Mouse (Mus musculus): ENCODE data around the gene Opcml. TPM values are rescaled to one million over a fixed set of nuclear protein-coding genes. Genes with fewer than 3 reads are reported as not detected.

Opcml gene
- polyA plus RNA-seq (2021) = not detected

DNA sequence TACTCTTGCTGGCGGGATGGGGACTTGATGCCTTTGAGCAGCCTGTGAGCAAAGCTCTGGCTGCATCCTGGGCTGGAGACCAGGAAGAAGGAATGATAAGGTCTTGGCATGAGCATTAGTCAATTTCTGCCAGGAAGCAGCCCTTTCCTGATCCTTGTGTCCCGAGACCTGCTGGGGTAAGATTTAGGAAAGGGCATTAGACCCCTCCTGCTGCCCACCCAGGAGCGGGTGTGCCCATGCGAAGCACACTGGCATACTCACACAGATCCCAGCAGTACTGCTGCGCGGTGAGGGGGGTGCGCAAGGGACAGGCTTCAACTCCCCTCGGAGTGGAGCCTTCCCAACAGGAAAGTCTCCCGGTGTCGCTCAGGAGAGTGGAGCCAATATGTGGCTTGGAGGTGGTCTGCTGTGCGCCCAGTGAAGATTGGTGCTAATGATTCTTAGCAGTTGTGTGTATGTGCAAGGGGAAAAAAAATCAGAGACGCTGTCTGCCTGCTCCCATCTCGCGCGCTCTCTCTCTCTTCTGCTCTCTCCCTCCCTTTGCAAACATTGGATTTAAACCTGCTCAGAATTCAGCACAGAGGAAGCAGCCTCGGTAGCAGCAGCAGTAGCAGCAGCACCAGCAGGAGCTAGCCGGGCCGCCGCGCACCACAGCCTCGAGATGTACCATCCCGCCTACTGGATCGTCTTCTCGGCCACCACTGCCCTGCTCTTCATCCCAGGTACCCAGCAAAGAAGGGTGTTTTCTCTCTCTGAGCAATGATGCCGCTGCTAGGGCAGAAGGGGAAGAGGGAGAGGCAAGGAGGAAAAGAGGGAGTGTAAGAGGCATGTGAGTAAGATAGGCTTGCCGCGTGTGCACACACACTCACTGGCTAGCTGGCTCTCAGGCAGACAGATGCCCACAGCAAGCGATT is at the start of gene Opcml:
Gene Opcml (plus strand): TSS at position 51 of the 914 bp plus-strand sequence.
- in situ Hi-C loops (cut with MboI; ENCODE audit: low pct_unique_long_range_greater_than_20kb) = no loop called here
- peaks cover 7% of the 10 kb centered on the region for H3K27me3 ChIP-seq
- DNase-seq (ENCODE audit: low read depth, low spot score) (no peak), ATAC-seq (no peak)
- TF ChIP-seq CTCF (IDR thresholded peaks at IDR 0.05) = no peak
- ChIA-PET POLR2A (no interaction called here), CTCF (interaction anchor here (1.5 kb wide), 1 partner anchor 21 kb away, joined by 3 read pairs; no protein-coding TSS in a partner anchor)

DNA sequence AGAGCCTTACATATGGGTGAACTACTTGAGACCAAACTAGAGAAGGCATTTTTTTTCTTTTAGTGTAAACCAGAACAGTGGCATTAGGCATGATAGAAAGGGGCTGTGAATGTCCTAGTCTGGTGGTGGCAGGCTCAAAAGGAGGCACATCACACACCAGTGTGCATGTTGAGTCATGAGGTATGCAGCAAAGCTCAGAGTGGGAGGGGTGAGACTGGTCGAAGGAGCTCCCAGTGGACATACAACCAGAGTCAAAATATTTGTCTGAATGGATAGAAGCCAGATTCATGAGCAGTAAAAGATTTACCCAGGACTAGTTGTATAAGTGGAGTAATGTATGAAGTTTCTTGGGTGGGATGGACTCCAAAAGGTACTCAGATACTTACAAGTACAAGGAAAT is 31.9 kb upstream of the Opcml start:
- POLR2A ChIA-PET = no interaction called here
- DNase-seq (ENCODE audit: low read depth, low spot score) = no peak
- in situ Hi-C loops (cut with MboI; ENCODE audit: low pct_unique_long_range_greater_than_20kb) = no loop called here

DNA sequence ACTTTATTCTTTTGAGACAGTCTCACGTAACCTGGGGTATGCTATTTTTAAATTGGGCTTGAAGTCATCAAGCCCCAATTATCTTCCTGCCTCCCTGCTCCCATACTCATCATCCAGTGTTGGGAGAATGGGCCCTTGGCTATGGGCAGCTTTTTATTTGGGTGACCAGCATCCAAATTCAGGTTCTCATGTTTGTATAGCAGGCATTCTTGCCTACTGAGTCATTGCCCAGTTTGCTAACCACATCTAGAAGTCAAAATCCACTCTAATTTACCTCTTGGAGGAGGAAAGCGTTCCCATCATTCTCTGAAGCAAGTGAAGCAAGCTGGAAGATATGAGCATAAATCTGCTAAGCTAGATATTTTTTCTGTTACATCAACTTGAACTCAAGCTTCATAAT is 29.4 kb upstream of the Opcml start:
- in situ Hi-C loops (cut with MboI; ENCODE audit: low pct_unique_long_range_greater_than_20kb) = no loop called here
- POLR2A ChIA-PET = no interaction called here

More for the DNA sequence above, 31.9 kb upstream of the Opcml start:
- peak; percentile 66 for ATAC-seq
- no peak for TF ChIP-seq CTCF (IDR thresholded peaks at IDR 0.05)
- H3K27me3 ChIP-seq = no peaks in the 10 kb centered on the region
- CTCF ChIA-PET = no interaction called here

DNA sequence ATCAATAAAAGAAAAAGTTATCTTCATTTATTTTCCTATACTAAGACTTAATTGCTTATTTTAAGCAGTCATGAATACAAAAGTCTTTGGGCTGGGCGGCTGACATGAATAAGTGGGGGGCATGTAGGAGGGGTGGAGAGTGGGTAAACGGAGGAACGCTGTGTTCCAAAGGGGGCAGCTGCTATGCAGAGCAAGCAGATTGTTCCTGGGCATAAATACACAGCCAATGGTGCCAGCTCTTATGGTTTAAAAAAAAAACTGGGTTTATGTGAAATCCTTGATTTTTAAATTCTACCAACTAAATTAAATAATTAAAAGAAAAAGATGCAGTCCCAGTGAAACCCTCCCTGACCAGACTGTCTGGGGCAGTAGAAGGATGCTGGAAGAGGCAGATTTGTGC is 24.1 kb upstream of the Opcml start:
- POLR2A ChIA-PET = no interaction called here

More for the DNA sequence above, 29.4 kb upstream of the Opcml start:
- no peak for TF ChIP-seq CTCF (IDR thresholded peaks at IDR 0.05)
- ATAC-seq = peak; percentile 91
- H3K27me3 ChIP-seq = no peaks in the 10 kb centered on the region
- DNase-seq (ENCODE audit: low read depth, low spot score) = peak; percentile 81
- CTCF ChIA-PET = interaction anchor here (1.2 to 1.4 kb wide), 2 partner anchors 9 to 158 kb away, joined by 3 to 5 read pairs; no protein-coding TSS in a partner anchor

GRCm38 (mm10) chr9:27767196-27767900 is 23.2 kb upstream of the Opcml start:
- POLR2A ChIA-PET = no interaction called here
- DNase-seq (ENCODE audit: low read depth, low spot score) = no peak
- CTCF ChIA-PET = interaction anchor here (1.3 kb wide), 1 partner anchor 52 kb away, joined by 3 read pairs; no protein-coding TSS in a partner anchor
- TF ChIP-seq CTCF (IDR thresholded peaks at IDR 0.05) = no peak
- in situ Hi-C loops (cut with MboI; ENCODE audit: low pct_unique_long_range_greater_than_20kb) = no loop called here
- ATAC-seq = no peak
- H3K27me3 ChIP-seq = no peaks in the 10 kb centered on the region

More for the DNA sequence above, 24.1 kb upstream of the Opcml start:
- CTCF ChIA-PET = interaction anchor here (1.3 kb wide), 1 partner anchor 52 kb away, joined by 3 read pairs; no protein-coding TSS in a partner anchor
- no peak for TF ChIP-seq CTCF (IDR thresholded peaks at IDR 0.05)
- DNase-seq (ENCODE audit: low read depth, low spot score) = no peak
- ATAC-seq = no peak
- in situ Hi-C loops (cut with MboI; ENCODE audit: low pct_unique_long_range_greater_than_20kb) = no loop called here
- H3K27me3 ChIP-seq = no peaks in the 10 kb centered on the region

DNA sequence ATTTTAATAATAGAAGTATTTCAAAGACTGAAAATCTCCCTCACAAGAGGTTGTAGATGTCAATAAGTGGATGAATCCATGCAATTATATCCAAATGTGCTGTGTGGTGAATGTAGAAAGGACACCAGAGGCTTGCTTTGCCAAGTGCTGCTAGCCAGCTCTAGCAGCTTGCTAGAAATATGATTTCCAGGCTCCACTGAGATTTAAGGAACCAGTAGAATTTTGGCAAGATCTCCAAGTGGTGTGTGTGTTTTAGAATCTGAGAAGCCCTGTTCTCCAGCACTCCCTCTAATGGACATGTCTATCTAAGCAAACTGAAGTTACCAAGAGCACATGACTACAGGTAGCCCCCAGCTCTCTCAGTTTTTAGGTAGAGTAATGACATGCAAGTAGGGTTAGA is 21.8 kb upstream of the Opcml start:
- H3K27me3 ChIP-seq = no peaks in the 10 kb centered on the region
- ATAC-seq (no peak), DNase-seq (ENCODE audit: low read depth, low spot score) (no peak)
- POLR2A ChIA-PET = no interaction called here
- peak; percentile 35 for TF ChIP-seq CTCF (IDR thresholded peaks at IDR 0.05)
- CTCF ChIA-PET = no interaction called here
- in situ Hi-C loops (cut with MboI; ENCODE audit: low pct_unique_long_range_greater_than_20kb) = no loop called here

- DNase-seq (ENCODE audit: low read depth, low spot score) (no peak), ATAC-seq (no peak)
- H3K27me3 ChIP-seq = no peaks in the 10 kb centered on the region
- in situ Hi-C loops (cut with MboI; ENCODE audit: low pct_unique_long_range_greater_than_20kb) = no loop called here
- CTCF ChIA-PET = interaction anchor here (1.4 kb wide), 1 partner anchor 9 kb away, joined by 4 read pairs; no protein-coding TSS in a partner anchor
- POLR2A ChIA-PET = no interaction called here
- no peak for TF ChIP-seq CTCF (IDR thresholded peaks at IDR 0.05)
Observed at GRCm38 (mm10) chr9:27781291-27781993, 9.1 kb upstream of the Opcml start.

DNA sequence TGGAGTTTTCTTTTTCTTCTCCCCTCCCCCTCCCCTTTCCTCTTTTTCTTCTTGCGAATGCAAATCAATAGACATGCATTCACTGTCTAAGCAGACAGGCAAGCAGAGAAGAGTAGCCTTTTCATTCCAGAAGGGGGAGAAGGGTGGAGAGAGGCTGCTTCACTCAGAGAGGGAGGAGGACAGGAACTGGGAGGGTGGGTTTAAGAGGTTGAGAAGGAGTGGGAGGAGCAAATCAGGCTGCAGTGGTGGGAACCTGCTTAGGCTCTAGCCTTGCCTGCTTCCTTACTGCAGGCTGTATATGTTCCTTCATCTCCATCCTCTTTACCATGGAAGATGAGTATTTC is 8.6 kb upstream of the Opcml start:
- ATAC-seq = no peak

GRCm38 (mm10) chr9:27791639-27791966 is 1.0 kb downstream of the Opcml start:
- ChIA-PET POLR2A (no interaction called here), CTCF (interaction anchor here (1.5 kb wide), 1 partner anchor 20 kb away, joined by 3 read pairs; no protein-coding TSS in a partner anchor)
- ATAC-seq = no peak
- in situ Hi-C loops (cut with MboI; ENCODE audit: low pct_unique_long_range_greater_than_20kb) = no loop called here
- TF ChIP-seq CTCF (IDR thresholded peaks at IDR 0.05) = no peak
- no peak for DNase-seq (ENCODE audit: low read depth, low spot score)
- H3K27me3 ChIP-seq = peaks cover 7% of the 10 kb centered on the region

More for the DNA sequence above, 8.6 kb upstream of the Opcml start:
- in situ Hi-C loops (cut with MboI; ENCODE audit: low pct_unique_long_range_greater_than_20kb) = no loop called here
- ChIA-PET POLR2A (no interaction called here), CTCF (interaction anchor here (1.4 kb wide), 1 partner anchor 10 kb away, joined by 4 read pairs; no protein-coding TSS in a partner anchor)
- no peak for TF ChIP-seq CTCF (IDR thresholded peaks at IDR 0.05)
- H3K27me3 ChIP-seq = no peaks in the 10 kb centered on the region
- DNase-seq (ENCODE audit: low read depth, low spot score) = no peak

GRCm38 (mm10) chr9:27792226-27792625 is 1.7 kb downstream of the Opcml start:
- no peak for TF ChIP-seq CTCF (IDR thresholded peaks at IDR 0.05)
- CTCF ChIA-PET = interaction anchor here (1.5 kb wide), 1 partner anchor 20 kb away, joined by 3 read pairs; no protein-coding TSS in a partner anchor
- ATAC-seq (no peak), DNase-seq (ENCODE audit: low read depth, low spot score) (no peak)
- H3K27me3 ChIP-seq = peaks cover 7% of the 10 kb centered on the region
- POLR2A ChIA-PET = no interaction called here
- in situ Hi-C loops (cut with MboI; ENCODE audit: low pct_unique_long_range_greater_than_20kb) = no loop called here

Data from Patski (cell line).